Mouse (Mus musculus) ovary, postnatal 10 days (tissue): ENCODE data around the gene Syt7.

ENCODE experiments used
- DNase-seq: peaks from one replicate; pipeline ENCODE4 v3.0.0; 2022; ENCODE audit warnings: low spot score

Gene Syt7

DNA sequence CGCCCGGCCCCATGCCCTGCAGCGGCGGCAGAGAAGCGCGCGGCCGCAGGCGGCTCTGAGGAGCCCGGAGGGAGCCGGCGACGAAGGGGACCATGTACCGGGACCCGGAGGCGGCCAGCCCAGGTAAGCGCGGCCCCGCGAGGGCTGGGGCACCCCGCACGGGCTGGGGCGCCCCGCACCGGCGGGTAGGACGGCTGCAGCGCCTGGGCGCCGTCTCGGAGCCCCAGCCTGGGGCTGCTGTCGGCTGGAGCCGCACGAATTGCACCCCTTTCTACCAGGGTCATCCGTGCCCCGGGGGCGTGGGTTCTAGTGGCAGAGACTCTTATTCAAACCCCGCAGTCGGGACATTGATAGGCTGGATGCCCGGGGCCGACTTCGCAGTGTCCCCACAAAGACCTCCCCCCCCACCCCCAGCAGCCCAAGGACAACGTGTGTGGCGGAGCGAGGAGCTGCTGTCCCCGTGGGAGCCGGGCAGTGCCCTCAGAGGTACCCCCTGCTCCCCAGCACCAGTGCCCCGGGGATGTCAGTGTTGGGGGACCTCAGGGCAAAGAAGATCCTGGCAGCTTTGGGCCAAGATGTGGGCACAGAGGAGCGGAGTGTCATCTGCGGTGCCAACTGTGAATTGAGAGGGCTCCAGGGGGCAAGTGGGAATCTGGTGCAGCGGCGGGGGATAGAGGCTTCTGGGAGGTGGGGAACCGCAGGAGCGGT lies 655 bp downstream of the Syt7 start:
- DNase-seq, result no peak

GRCm38 (mm10) chr19:10390099-10390680 lies 1.3 kb downstream of the Syt7 start:
- DNase-seq, result no peak

GRCm38 (mm10) chr19:10391028-10391427 lies 2.1 kb downstream of the Syt7 start:
- no peak for DNase-seq

- DNase-seq, result no peak
Observed at GRCm38 (mm10) chr19:10391995-10392394, 3.1 kb downstream of the Syt7 start.

DNA sequence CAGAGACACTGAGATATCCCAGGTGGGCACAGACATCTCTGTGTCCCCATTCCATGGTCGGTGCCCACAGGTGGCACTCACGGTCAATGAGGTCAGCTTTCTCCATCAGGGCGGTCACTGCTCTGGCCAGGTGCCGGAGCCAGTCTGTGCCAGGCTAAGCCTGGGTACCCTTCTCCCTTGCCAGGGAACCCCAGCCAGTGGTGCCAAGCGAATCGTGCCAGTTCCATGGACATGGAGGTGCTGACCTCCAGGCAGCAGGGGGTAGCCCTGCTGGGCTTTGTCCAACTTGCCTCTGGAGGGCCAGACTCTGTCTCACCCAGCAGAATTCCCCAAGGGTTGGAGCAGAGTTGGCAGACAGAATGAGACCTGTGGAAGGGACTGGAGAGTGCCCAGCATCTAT lies 4.6 kb downstream of the Syt7 start:
- no peak for DNase-seq

- DNase-seq, result no peak
Observed at GRCm38 (mm10) chr19:10393874-10394500, 5.1 kb downstream of the Syt7 start.

DNA sequence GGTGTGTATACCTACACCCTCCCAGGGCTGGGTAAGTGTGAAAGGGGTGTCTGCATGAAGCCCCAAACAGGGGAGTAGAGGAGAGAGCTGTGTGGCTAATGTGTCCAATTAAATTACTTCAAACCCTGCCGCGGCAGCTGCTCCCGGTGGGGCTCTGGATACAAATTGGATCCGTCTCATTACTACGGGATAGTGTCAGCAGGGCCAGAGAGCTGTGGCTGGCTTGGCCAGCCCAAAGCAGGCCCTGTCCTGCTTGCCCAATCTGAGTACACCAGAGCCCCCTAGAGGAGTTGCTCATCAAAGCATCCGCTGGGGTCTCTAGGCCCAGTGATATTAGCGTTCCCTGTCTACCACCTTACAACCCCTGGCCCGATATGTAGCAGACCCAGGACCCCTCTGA lies 6.3 kb downstream of the Syt7 start:
- DNase-seq, result no peak

- no peak for DNase-seq
Observed at GRCm38 (mm10) chr19:10396962-10397361, 8.1 kb downstream of the Syt7 start.

DNA sequence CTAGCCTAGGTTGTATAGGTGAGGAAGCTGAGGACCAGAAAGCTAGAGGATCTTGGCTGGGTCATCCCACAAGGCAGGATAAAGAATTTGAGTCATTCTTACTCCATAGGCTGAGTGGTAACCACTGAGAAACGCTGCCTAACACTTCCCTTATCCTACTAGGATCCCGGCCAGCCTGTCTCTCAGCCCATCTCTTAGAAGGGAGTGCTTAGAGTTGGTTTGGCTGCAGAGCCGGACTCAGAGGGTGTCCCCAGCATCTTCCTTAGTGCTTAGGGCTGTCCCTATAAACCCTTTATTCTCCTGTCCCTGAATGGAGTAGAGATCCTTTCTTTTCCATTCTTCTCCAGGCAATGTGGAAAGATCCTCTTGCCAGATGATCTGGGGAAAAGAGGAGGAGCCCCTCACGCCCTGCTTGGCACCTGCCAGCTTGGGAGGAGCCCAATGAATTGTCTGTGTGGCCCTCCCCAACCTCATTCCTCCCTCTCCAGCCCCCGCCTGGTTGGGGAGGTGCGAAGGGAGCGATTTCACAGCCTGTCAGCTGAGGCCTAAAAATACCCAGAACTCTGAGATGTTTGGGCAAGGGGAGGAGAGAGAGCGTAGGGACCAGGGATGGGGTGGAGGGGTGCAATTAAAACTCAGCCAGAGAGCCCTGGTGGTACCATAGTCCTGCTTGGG lies 8.7 kb downstream of the Syt7 start:
- no peak for DNase-seq

DNA sequence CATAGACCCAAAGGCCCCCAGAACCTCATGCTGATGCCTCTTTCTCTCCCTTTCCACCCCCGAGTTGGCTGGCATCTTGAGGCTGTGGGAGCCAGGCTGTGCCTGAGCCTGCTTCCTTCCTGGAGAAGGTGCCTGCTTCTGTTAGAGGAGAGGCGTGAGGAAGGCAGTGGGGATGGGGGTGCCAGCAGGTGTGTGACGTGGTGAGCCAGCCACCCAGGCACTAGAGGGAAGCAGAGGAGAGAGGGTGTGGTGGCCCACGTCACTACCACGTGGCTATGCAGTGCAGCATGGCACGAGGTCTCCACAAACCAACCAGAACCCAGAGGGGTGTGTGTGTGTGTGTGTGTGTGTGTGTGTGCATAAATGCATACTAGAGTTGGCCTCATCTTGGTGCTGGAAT lies 9.4 kb downstream of the Syt7 start:
- DNase-seq, result no peak

DNA sequence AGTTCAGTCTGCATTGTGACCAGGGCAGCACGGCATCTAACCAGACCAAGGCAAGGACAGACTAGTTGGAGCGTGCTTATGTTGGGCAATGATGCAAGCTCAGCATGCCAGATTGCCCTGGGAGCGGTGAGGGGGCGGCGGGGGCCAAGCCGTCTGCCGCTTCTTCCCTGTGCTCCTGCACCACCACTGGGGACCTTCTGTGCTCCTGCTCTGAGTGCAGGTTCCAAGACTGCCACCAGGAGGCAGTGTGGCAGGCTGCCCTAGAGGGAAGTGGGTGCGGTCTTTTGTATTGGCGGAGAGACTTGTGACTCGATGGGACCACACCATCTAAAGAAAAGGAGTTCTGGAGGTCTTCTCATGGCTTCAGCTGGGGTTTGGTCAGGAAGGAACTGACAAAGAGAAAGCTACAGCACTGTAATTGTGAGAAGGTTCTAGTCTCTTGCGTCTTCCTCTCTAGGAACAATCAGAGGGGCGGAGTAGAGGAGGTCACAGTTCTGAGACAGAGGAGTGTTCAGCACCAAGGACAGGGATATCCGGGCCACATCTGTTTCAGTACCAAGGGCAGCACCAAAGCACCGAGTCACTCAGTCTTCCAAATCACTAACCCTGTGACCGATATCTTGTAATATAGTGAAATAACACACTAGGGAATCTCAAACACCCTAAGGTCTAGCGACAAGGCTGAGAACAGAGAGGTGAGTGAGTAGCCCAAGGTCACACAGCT lies 14.0 kb downstream of the Syt7 start:
- DNase-seq, result peak; percentile 54

DNA sequence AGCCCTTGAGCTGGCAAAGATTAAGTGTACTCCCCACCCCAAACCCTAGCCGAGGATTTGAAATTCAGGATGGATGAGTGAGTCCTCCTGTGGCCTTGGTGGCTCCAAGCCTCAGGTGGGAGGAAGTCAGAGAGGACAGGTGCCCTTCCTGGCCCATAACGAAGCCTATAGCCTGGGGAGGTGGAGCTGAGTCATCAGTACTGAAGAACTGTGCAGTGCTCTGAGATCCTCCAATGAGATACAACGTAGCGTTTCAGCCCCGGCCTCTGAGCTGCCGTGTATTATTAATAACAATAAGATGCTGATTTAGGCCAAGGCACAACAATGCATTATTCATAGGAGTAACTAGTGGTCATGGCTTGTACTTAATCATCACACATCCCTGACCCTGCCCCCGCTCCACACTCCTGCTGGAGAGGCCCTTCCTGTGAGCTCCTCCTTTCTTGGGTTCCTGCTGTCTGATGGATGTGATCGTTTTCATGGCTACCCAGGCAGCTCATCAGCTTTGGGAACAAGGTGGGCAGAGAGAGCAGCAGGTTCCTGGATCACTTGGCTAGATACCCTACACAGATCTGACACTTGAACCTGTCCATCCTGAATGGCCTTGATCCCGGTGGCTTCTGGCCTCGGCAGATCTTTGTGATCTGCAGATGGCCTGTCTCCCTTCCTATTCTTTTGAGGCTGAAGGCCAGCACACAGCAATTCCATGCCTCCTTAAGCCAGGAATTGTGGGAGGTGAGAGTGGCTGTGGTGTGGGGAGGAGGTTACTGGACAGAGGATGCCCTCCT lies 14.9 kb downstream of the Syt7 start:
- DNase-seq, result no peak

GRCm38 (mm10) chr19:10404424-10404823 lies 15.5 kb downstream of the Syt7 start:
- no peak for DNase-seq

DNA sequence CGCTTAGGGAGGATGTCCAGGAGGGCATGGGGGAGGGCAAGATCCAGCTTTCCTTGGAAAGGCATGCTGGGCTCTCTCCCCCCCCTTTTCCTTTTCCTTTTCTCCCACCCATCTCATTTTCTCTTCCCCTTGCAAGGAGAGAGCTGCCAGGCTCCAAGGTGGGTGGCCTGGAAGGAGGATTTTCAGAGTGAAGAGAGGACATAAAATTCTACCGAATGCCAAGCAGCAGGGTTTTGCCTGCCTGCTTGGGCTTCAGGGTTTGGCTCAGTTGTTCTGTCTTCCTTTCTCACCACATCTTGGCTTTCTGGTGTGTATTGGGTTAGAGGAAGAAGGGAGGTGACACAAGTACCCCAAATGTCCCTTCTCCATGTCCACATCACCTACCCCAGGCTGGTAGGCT lies 16.0 kb downstream of the Syt7 start:
- DNase-seq, result no peak

DNA sequence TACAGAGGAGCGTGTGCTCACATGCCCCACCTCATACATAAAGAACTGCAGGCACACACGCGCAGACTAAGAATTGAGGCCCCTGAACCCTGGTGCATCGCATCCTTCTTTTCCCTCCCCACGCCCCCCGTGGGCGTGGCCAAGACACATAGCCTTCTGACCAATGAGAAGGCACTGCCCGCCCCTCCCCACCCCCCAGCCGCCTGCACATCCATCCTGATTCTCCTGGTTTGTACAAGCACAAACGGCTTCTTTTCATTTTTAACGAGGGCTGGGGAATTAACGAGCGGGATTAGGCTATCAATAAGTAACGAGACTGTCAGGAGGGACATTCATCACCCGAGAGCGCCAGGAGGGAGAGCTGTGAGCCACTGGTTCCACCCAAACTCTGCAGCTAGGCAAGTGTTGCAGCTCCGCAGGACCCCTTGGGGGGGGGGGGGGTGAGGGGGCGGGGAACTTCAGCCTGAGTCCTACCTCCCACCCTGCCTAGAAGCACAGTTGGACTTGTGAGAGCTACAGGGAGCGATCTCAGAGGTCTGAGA lies 24.9 kb downstream of the Syt7 start:
- DNase-seq, result no peak

GRCm38 (mm10) chr19:10415508-10415907 lies 26.6 kb downstream of the Syt7 start:
- no peak for DNase-seq

DNA sequence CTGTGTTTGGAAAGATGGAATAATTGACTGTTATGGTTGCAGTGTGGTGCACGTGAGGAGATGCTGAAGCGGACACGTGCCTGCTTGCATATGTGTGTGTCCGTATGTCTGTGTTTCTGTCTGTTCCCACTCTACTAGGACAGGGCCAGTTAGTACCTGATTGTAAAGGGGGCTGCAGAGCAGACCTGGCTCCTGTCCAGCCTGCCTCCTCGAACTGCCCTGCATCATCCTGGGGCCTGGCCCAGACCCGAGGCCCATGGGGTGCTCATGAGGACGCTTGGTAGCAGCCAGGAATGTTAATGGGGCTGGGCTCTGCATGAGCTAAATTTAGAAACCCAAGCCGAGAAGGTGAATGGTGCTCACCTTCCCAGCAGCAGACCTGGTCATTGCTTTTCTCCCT lies 28.0 kb downstream of the Syt7 start:
- no peak for DNase-seq

- no peak for DNase-seq
Observed at GRCm38 (mm10) chr19:10417436-10417835, 28.5 kb downstream of the Syt7 start.

- DNase-seq, result no peak
Observed at GRCm38 (mm10) chr19:10421986-10422976, 33.4 kb downstream of the Syt7 start.

DNA sequence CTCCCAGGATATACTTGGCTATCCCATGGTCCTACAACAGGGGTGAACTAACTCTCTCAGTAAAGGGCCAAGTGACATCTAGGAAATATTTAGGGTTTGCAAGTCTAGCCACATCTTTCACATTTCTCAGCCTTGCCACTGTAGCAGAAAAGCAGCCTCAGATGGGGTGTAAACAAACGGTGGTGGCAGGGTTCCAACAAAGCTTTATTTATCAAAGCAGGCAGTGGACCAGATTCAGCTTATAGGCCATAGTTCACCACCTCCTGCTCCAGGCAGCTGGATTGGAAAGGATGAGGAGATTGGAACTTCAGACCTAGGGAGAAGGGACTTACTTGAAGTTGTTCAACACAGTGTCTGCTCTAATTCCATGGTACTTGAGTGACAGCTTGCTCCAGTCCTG lies 35.9 kb downstream of the Syt7 start:
- no peak for DNase-seq
